Mouse (Mus musculus): Measurements from ENCODE around the gene Hexa. TPM values are rescaled to one million over a fixed set of nuclear protein-coding genes. Genes with fewer than 3 reads are reported as not detected.

The Hexa gene
- total RNA-seq, 2 experiments from 2014 or later, result 49.6 to 54.9 TPM

DNA sequence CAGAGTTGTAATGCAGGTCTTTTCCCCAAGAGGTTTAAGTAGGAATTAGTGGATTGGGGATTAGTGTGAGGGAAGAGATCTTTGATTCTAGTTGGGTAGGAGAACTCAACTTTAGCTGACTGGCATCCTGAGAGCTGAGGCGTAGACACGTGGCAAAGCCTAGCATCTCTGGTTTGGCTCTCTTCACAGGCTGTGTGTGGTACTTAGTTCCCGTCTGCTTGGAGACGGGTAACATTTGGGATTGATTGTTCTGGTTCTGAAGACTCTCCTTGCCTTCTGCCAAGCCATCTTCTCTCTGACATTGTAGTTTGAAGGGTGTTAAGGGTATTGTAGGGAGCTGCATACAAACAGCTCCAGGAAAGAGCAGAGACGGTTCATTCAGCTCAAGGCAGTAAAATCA lies 13.3 kb downstream of the Hexa start:
- DNase-seq, result no peak

DNA sequence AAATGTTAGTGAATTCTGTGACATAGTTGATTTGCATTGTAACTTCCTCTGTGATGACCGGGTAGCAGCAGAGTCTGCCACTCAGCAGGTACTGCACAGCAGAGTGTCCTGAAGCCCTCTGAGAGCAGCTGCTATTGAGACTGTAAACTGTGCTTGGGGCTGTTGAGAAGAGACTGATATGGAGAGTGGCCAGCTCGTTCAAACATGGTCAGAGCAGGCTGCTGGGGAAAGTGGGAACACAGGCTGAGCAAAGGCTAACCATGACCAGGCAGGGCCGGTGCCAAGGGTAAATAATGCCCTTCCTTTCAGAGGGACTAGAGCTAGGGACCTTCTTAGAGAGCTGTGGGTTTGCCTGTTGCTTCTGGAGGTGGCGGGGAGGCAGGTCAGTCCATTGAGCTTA lies 14.4 kb downstream of the Hexa start:
- peak; percentile 19 to 22 for DNase-seq

DNA sequence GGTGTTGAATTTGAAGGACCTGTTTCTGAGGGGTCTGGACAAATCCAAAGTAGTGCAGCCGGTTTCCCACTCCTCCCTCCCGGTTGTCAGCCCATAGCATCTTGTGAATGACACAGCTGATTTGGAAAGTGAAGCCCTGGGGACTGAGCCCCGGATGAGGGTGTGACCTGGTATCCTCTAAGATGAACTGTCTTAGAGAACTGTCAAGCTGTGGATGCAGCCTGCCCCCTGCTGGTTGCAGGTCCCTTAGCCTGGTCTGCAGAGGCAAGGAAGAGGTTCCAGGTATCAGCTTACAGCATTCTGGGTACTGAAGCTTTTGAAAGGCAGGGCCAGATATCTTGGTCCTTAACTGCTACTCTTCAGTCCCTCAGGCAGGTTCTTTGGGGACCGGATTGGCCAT lies 26.3 kb downstream of the Hexa start:
- DNase-seq, result peak; percentile 80 to 89

DNA sequence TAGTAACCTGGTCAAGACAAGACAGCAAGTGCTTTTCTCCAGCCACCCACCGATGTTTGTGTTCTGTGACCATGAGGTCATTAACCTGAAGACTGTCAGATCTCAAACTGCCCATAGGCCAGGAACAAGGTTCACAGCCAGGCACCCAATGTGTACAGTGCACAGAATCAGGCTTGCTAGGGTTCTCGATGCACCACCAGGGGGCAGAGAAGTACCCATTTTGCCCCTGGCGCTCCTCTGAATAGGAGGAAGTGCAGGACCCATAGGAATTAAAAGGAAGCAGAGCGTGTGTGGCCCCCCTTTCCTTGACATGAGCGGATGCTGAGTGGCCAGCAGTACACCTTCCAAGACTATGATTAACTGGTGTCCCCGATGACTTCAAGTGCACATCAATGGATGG lies 27.8 kb downstream of the Hexa start:
- peak; percentile 66 to 73 for DNase-seq

DNA sequence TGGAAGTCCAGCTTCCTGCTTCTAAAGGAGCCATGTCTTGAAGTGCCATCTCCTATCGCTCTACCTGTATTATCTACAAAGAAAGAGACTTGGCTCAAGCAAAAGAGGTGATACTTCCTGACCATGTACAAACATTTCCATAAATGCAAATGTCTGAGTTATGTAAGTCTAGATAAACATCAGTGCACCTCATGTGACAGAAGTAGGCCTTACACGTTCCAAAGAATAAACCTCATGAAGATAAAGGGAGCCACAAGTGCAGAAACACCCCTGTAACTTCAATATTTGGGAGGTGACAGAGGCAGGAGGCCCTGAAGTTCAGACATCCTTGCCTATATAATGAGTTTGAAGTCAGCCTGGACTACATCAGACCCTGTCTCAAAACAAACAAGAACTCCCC lies 32.5 kb downstream of the Hexa start:
- no peak for DNase-seq

DNA sequence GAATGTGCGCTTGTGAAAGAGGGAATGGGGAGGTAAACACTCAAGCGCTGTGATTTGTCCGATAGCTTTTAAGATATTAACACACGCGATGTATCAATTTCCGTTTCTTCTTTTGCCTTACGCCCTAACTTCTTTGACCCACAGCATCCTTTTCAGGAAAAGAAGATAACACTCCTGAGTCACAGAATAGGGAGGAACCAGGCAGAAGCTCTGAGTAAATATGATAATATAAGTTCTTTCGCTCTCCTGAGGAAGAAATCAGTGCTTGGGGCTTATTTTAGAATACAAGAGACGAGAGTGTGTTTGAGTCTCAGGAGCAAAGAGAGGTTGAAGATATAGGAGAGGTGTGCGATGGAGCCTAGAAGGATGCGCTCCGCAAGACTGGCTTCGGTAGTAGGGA lies 38.1 kb downstream of the Hexa start:
- no peak for DNase-seq

DNA sequence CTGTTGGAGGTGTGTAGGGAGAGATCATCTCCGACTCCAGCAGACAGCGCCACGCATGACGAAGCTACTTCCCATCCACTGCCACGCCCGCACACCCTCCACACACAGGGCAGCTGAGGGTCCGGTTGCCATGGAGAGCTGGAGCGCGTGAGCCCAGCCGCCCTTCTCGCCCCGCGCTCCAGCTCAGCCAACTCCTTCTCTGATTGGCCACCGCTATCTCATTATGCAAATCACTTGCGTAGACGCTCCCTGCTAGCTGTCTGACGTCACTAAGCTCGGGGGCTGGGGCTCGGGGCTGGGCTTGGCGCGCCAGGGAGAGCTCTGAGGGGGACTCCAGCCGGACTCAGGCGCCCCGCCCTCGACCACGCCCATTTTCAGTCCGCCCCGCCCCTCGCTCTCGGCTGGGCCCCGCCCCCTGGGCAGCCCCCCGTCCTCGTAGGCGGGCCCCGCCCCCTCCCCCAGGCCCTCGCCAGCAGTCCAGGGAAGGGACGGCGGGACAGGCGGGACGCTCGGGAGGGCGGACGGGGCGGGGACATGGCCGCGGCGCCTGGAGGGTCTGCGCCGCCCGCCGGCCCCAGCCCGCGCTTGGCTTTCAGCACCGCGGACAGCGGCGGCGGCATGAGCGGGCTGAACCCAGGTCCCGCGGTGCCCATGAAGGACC lies 38.6 kb downstream of the Hexa start, which contains the start of gene Celf6:
Celf6 (plus strand) TSS at position 74 of the 661 bp plus-strand sequence.
- peak; percentile 64 to 73 for DNase-seq

DNA sequence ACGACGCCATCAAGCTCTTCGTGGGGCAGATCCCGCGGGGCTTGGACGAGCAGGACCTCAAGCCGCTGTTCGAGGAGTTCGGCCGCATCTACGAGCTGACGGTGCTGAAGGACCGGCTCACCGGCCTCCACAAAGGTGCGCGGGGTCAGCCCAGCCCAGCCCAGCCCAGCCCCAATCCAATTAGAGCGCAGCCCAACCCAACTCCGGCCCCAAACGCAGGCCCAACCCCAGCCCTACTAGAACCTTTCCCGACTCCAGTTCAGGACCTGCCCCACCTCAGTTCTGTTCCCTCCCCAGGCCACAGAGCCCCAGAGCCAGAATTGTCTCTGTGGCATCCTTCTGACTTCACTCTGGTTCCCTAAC lies 39.1 kb downstream of the Hexa start:
- no peak for DNase-seq

DNA sequence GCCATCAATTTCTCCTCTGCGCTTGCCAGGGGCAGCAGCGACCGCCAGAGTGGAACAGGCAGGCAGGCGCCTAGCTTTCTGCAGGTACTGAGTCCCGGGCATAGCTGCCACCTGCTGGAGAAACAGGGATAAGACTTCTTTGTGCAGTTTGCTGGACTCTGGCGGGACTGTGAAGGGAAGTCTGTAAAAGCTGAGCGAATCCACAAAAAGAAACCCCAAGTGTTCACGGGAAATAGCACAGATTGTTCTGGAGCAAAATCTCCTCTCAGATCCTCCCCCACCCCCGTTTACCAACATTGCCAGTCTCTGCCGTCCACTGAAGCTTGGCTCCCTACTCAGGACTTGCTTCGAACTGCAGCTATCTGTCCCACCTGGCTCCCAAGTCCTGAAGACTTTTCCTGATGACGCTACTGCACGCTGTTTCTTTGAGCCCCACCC lies 45.5 kb downstream of the Hexa start:
- DNase-seq, result peak; percentile 79

DNA sequence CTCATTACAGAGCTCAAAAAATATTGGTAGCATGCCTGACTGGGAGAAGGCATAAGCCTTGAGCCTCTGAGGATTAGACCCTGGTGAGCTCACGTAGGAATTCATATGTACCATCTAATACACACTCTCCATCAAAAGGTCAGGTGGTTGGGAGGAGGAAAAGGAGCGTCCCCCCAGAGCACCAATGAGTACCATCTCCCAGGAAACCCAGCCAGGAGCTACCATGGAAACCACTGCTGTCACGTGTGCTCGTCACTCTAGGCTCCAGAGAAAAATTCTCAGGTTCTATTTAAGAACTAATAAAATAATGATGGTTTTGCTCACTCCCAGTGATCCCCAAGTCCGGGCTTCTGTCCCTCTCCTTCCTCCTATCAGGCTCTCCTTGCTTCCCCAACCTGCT lies 48.9 kb downstream of the Hexa start:
- no peak for DNase-seq

DNA sequence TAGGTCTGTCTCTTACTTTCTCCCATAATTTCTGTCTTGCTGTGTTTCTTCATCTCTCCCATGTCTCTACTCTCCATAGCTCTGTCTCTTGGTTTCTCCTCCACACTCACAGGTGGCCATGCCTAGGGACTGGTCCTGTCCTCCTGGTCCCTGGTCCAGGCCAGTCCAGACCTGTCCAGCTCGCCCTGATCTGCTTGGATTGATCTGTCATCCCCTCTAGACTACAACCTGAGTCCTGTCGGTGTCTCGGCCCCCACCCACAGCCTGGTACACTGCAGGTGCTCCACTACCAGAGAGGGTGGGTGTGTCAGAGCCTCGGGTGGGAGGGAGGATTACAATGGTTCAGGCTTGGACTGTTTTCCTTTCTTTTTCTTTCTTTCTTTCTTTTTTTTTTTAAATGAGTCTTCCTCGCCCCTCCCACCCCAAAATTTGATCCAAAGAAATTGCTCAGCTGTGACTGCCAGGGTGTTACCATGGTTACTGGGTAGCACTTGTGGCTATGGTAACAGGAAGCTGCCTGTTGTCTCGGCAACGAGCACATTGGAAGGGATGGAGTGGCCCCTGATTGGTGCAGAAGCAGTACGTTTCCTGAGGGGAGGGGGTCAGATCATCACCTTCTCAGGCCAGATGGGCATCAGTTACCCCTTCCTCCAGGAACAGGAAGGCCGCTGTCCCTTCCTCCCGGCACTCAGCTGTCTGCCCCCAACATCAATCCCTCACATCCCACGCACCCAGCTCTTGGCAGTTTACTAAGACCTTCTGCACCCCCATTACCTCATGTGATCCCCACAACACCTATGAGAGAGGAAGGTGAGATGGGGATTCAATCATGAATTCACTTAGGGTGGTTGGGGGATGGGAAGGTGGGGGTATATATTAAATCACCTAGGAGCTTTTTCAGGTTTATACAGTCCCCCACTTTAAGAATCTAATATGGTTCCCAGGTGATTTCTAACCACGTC lies 49.7 kb downstream of the Hexa start:
- no peak for DNase-seq

DNA sequence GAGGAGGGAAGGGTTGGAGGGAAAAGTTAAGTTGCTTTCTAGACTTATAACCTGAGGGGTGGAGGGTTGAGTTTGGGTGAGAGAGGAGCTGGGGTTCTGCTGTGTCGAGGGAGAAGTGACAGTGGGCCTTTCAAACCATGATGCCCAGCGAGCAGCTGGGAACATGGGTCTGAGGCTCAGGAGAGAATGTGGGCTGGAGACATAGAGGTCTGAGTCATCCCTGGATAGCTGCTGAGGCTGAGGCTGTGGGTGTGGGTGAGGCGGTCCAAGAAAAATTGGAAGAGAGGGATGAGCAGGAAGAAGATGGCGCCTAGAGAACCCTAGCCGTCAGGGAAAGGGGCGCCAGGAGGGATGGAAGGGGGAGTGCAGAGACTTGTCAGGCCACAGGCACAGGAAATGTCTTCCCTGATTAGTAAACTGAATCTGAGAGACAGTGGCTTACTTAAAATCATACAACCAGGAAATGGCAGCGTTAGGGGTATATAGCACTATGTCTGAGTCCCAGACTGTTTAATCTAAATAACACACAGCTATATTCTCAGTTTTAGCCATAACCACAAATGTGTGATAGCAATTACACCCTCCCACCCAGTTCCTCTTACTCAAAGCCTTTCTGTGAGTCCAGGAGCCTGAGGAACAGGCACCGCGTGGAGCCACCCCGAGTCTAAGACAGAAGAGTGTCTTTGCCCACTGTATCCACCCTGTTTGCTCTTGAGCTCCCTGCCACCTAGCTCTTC lies 50.5 kb downstream of the Hexa start:
- DNase-seq, result no peak

DNA sequence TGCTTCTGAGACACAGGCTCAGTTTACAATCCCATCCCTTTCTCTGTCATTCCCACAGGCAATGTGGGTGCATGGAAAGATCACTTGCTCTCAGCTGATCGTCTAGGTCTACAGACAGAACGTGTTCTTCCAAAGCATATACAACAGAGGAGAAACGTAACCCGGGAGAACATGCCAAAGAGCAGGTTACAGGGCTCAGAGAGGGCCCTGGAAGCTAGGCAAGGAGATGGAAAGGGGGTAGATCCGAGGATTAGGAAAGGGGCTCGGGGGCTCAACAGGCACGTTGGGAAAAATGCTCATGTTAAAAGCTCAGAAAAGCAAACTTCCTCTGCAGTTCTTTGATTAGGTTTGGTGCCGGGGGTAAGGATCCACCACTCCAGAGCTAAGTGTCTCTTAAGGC lies 62.3 kb downstream of the Hexa start:
- no peak for DNase-seq

DNA sequence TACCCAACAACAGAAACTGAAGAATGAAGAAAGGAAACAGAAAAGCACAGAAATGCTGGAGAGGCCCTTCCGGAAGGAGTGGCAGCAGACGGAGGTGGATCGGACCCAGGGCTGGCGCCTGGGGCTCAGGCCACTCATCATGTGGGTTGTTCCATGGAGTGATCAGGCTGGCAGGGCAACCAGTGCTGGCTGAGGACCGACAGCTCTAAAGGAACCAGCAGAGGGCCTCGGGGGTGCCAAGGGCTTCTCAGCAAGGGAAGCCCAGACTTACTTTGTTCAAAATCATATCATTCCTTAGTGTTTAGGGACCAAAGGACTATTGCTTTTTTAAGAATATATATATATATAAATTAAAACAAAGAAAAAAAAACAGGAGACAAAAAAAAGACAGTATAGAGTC lies 66.6 kb downstream of the Hexa start:
- no peak for DNase-seq

DNA sequence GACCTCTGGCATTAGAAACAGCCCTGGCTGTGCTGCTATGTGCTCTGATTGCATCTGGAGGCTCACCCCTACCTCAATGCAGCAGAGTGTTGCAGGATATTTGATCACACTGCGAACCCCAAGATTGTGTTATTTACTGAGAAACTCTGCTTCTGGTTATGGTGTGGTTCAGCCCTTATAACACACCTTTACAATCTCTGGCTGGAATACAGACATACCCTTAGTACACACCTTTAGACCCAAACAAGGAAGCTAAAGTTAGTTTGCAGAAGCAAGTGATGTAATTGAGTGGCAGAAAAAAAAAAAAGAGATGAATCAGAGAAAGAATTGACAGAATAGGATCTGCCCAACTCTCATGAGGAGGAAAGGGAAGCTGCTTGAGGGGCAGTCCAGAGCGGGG lies 71.6 kb downstream of the Hexa start:
- DNase-seq, result no peak

Other genes with a start within 250 kb of the Hexa start
- gene Adpgk, start 248.0 kb upstream of the Hexa start, total RNA-seq (2021), result 1 to 10 TPM; 8.4 to 8.5 TPM
- 1 to 10 TPM; 2.7 to 3.2 TPM for gene Bbs4, start 186.0 kb upstream of the Hexa start, total RNA-seq (2021)
- gene Arih1, start 52.9 kb upstream of the Hexa start, total RNA-seq (2021), result 10 to 100 TPM; 79.2 to 94.4 TPM
- gene Tmem202, start 307 bp downstream of the Hexa start, total RNA-seq (2021), result under 1 TPM; 0.40 to 0.93 TPM
- gene Celf6, start 38.4 kb downstream of the Hexa start, total RNA-seq (2021), result not detected
- 10 to 100 TPM; 17.0 to 17.6 TPM for gene Parp6, start 77.7 kb downstream of the Hexa start, total RNA-seq (2021)
- gene Pkm, start 116.8 kb downstream of the Hexa start, total RNA-seq (2021), result 1,000 to 10,000 TPM; 1,130 to 1,266 TPM
- under 1 TPM in 1 of 2 experiments, not detected in 1; 0.28 TPM for gene Gramd2, start 140.6 kb downstream of the Hexa start, total RNA-seq (2021)
- gene Senp8, start 211.2 kb downstream of the Hexa start, total RNA-seq (2021), result 10 to 100 TPM; 10.7 to 11.4 TPM
- 10 to 100 TPM; 14.3 to 16.8 TPM for gene Myo9a, start 211.4 kb downstream of the Hexa start, total RNA-seq (2021)

Data from heart, adult 18-20 months (tissue).